Mouse (Mus musculus): ENCODE results near the gene Olfr616.
"Not testable (repeated sequence)": the region's sequence is repeated elsewhere in the genome, so short reads cannot be mapped to it uniquely, and the experiment has no call there.

Olfr616 gene

DNA sequence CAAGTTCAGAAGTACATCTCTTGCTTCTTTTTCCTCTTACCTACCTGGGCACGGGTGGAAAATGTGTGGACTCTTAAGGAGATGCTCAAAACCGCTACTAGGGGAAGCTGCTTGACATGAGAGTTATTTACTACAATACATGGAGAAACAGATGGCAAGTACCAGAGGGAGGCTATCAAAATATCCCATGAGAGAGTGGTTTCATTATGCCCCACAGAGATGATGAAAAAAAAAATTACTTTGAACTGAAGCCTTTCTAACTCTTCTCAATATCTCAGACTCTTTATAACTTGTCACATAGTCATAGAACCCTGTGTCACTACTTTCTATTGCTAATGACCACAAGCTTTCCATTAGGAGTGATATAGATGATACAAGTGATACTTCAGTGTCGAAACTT is at the start of gene Olfr616:
Gene Olfr616 (minus strand): TSS at position 101 of the 400 bp plus-strand sequence.
- no peak for DNase-seq

DNA sequence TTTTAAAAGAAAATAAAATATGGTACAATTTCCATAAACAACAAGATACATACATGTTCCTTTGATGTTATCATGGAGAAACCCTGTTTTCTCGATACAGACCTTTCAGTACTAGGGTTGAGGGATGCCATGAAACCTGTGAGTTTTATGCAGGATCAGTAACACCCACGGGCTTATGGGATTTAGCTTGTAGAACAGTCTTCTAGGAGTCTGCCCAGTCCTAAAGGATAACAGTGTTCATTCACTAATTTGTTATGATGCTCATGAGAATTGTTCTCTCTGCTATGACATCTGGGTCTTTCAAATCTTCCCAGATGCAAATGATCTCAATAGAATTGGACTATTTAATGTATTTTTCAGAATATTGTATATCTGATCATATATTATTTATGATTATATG is 43.5 kb upstream of the Olfr616 start, which contains the start of gene Olfr620:
Gene Olfr620 (minus strand): TSS at position 101 of the 400 bp plus-strand sequence.
- no peak for DNase-seq

DNA sequence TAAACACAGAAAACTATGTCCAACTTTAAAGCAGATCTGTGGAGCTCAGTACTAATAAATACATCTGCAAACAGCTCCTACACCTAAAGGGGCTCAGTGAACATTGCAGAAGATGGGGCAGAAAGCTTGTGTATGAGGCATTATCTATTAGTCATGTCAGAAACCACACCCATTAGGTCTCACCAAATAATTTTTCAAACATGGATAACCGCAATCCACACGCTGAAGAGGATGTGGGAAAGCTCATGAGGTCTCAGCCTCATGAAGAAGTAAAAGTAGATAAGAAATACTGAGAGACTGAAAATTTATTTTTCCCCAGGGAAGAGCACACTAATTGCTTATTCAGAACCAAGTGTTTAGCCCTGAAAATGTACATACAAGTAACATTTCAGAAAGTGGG is 38.5 kb upstream of the Olfr616 start:
- no peak for DNase-seq

DNA sequence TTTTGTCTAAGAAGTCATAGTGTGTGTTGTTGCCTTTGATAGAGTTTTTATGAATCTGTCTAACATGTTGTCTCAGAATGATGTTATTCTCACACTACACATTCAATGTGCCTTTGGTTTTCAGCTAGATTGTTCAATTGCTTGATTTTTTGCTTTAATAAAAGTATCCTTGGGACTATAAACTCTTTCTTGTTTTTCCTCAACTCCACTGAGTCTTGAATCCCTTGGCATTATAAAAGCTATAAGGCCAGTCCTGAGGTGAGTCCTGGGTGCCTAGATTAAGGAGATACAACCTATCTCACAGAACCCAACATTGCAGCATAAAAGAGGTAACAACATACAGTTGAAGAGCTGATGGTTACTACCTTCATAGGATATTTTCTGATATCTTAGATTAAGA is 31.3 kb upstream of the Olfr616 start, which contains the start of gene Olfr619:
Gene Olfr619 (plus strand): TSS at position 301 of the 400 bp plus-strand sequence.
- no peak for DNase-seq

DNA sequence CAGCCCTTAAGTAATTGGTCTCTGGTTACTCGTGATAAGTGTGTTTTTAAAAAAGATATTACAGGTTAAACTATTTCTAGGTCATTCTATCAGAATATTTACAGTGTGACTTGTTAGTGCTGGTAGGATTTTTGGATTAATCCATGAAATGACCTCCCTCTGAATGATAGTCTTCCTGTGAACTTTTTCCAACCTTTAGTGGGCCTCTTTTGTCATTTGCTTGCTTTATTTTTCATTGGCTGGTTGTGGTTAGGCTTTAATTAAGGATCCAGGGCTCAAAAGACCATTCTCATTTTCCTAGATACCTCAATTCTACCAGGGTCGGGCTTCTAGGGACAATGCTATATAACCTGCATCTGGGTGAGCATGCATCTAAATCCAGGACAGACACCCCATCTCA is 20.9 kb upstream of the Olfr616 start, which contains the start of gene Olfr618:
Gene Olfr618 (plus strand): TSS at position 301 of the 400 bp plus-strand sequence.
- DNase-seq = no peak

DNA sequence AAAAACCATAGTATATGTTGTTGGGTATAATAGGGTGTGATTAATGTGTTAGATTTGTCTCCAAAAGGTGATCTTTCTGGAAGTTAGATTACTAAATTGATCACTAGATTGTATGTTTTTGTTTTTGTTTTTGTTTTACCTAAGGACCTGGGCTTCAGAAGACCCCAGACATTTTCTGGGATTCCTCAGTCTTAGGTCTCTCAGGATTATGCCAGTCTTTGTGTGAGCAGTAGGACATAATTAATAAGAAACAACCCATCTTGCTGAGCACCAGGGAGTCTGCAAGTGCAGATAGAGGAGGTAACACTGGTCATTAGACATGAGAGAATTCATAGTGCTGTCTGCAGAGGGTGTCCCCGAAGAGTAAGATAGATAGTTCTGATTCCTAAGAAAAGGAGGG is 3.8 kb upstream of the Olfr616 start, which contains the start of gene Olfr617:
Gene Olfr617 (plus strand): TSS at position 301 of the 400 bp plus-strand sequence.
- DNase-seq = no peak

DNA sequence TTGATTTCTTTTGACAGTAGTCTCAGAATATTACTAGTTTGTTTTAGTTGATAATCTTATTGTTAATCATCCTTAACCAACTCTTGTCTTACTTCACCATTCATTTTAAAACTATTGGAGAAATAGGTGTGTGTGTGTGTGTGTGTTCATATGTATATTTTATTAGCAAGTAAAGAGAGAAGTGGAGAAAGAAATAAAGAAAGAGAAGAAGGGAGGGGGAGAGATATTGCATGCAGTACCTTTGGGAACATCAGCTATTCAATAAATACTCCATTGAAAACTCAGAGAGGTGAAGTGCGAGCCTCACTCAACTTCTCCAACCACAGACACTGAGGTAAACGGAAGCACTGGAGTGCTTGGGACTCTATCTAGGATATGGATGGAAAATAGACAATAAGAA is 13.2 kb downstream of the Olfr616 start, which contains the start of gene Olfr615:
Gene Olfr615 (plus strand): TSS at position 301 of the 400 bp plus-strand sequence.
- no peak for DNase-seq

DNA sequence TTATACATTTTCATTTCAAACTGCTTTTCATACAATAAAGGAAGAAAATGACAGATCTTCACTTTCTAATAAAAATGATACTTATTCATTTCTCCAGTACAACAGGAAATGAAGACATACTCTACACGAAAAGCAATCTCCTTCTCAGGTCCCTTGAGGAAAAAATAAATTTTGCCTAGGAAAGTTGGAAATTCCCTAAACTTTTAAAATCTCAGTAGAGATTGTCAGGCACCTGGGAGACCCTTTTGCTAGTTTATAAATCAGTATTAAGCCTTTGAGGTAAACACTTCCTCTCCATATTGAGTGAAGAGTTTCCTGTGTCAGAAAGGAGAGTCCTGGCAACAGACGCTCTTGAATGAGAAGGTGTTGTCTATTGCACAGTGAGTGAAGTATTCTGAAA is 21.2 kb downstream of the Olfr616 start, which contains the start of gene Olfr613:
Gene Olfr613 (plus strand): TSS at position 301 of the 400 bp plus-strand sequence.
- no peak for DNase-seq

DNA sequence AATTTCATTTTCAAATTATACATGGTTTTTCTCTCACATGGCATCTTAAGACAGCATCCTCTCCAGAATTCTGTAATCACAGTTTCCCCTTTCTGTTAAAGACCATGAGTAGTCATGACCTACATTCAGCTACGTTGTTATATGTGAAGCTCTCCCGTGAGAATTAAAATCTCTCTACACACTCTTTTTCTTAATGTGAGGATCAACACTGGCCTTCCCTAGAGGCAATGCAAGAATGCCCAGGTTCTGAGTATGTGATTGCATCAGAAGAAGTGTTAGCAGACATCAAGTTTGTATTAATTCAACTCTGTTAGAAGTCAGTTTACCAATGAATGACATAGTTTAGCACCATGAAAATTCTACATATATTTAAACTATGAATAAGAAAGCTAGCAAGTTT is 26.3 kb downstream of the Olfr616 start, which contains the start of gene Olfr612:
Gene Olfr612 (minus strand): TSS at position 101 of the 400 bp plus-strand sequence.
- DNase-seq = not testable (repeated sequence)

DNA sequence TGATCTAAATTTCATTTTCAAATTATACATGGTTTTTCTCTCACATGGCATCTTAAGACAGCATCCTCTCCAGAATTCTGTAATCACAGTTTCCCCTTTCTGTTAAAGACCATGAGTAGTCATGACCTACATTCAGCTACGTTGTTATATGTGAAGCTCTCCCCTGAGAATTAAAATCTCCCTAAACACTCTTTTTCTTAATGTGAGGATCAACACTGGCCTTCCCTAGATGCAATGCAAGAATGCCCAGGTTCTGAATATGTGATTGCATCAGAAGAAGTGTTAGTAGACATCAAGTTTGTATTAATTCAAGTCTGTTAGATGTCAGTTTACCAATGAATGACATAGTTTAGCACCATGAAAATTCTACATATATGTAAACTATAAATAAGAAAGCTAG is 48.2 kb downstream of the Olfr616 start, which contains the start of gene Olfr611:
Gene Olfr611 (minus strand): TSS at position 101 of the 400 bp plus-strand sequence.
- DNase-seq = not testable (repeated sequence)

Measured in thymus, adult 18-20 months (tissue).